8 mouse cellular contexts compared by ENCODE assay signal in genomic region chr13:23585029-23585441, GRCm38 (mm10). TPM values are rescaled to one million over a fixed set of nuclear protein-coding genes. Genes with fewer than 3 reads are reported as not detected.
DNase-seq lines count a peak whose midpoint lies in the region; ATAC-seq lines count a peak whose summit lies in the region.

No protein-coding gene starts in this region.

- no peaks in the 10 kb centered on the region for H3K9me3 ChIP-seq in embryonic facial prominence, embryonic 13.5 days
- no peaks in the 10 kb centered on the region for H3K9me3 ChIP-seq in kidney, embryonic 14.5 days (ENCODE audit: control insufficient read depth, low read length)
- no peaks in the 10 kb centered on the region for H3K9me3 ChIP-seq in liver, embryonic 12.5 days (replicated peaks)
- H3K9me3 ChIP-seq in stomach, embryonic 14.5 days (ENCODE audit: control insufficient read depth, low read depth, low read length): no peaks in the 10 kb centered on the region

- no peaks in the 10 kb centered on the region for H3K36me3 ChIP-seq in embryonic facial prominence, embryonic 13.5 days
- no peaks in the 10 kb centered on the region for H3K36me3 ChIP-seq in kidney, embryonic 14.5 days (ENCODE audit: control insufficient read depth, insufficient read depth, low read length)
- no peaks in the 10 kb centered on the region for H3K36me3 ChIP-seq in liver, embryonic 12.5 days
- no peaks in the 10 kb centered on the region for H3K36me3 ChIP-seq in stomach, embryonic 14.5 days (ENCODE audit: control insufficient read depth, insufficient read depth, low read length)

- ATAC-seq in embryonic facial prominence, embryonic 13.5 days (ENCODE audit: insufficient number of reproducible peaks, insufficient read depth, low FRiP score, low TSS enrichment, low read depth): no peak
- no peak for ATAC-seq in kidney, embryonic 14.5 days (ENCODE audit: low FRiP score, low TSS enrichment)
- peak; percentile 3 for ATAC-seq in liver, embryonic 12.5 days
- 0 out of 2 replicates have a peak, but pooled peaks have one; percentile 15 for ATAC-seq in stomach, embryonic 14.5 days (ENCODE audit: insufficient number of reproducible peaks, insufficient read depth, low FRiP score, low read depth)

- H3K4me1 ChIP-seq in embryonic facial prominence, embryonic 13.5 days: peaks cover 34% of the 10 kb centered on the region
- peaks cover 17% of the 10 kb centered on the region for H3K4me1 ChIP-seq in kidney, embryonic 14.5 days (ENCODE audit: control insufficient read depth, insufficient read depth, low read length)
- H3K4me1 ChIP-seq in liver, embryonic 12.5 days: peaks cover 50% of the 10 kb centered on the region
- H3K4me1 ChIP-seq in stomach, embryonic 14.5 days (ENCODE audit: control insufficient read depth, insufficient read depth, low read length): peaks cover 21% of the 10 kb centered on the region; the same call in 1 of the 2 replicates

- peak overlapping the region; percentile 98 for H3K27ac ChIP-seq in embryonic facial prominence, embryonic 13.5 days
- H3K27ac ChIP-seq in kidney, embryonic 14.5 days (ENCODE audit: low read depth, low read length): peak overlapping the region; percentile 93
- peak overlapping the region; percentile 100 for H3K27ac ChIP-seq in liver, embryonic 12.5 days
- H3K27ac ChIP-seq in stomach, embryonic 14.5 days (ENCODE audit: low read length): peak overlapping the region; percentile 96

- under 1% methylated on average over 21 of the region's 21 CpGs for WGBS in embryonic facial prominence, embryonic 13.5 days
- under 1% methylated on average over 21 of the region's 21 CpGs for WGBS in kidney, embryonic 14.5 days
- WGBS in liver, embryonic 12.5 days (ENCODE audit: insufficient replicate concordance): 0% methylated on average over 21 of the region's 21 CpGs
- WGBS in stomach, embryonic 14.5 days: under 1% methylated on average over 21 of the region's 21 CpGs

- peak overlapping the region; percentile 50 for H3K4me3 ChIP-seq in embryonic facial prominence, embryonic 13.5 days
- H3K4me3 ChIP-seq in kidney, embryonic 14.5 days (ENCODE audit: low read length): peak overlapping the region; percentile 44
- peak overlapping the region; percentile 61 for H3K4me3 ChIP-seq in liver, embryonic 12.5 days
- H3K4me3 ChIP-seq in stomach, embryonic 14.5 days (ENCODE audit: low read depth, low read length): peak overlapping the region; percentile 38

- H3K27me3 ChIP-seq in embryonic facial prominence, embryonic 13.5 days: no peaks in the 10 kb centered on the region
- no peaks in the 10 kb centered on the region for H3K27me3 ChIP-seq in kidney, embryonic 14.5 days (ENCODE audit: control insufficient read depth, insufficient read depth, low read length)
- H3K27me3 ChIP-seq in liver, embryonic 12.5 days (replicated peaks): no peaks in the 10 kb centered on the region
- H3K27me3 ChIP-seq in stomach, embryonic 14.5 days (ENCODE audit: control insufficient read depth, insufficient read depth, low read length): no peaks in the 10 kb centered on the region

- H3K4me2 ChIP-seq in embryonic facial prominence, embryonic 13.5 days: peak overlapping the region; percentile 84
- peak overlapping the region; percentile 60 for H3K4me2 ChIP-seq in kidney, embryonic 14.5 days (replicated peaks; ENCODE audit: low read depth, low read length)
- peak overlapping the region; percentile 78 for H3K4me2 ChIP-seq in liver, embryonic 12.5 days
- H3K4me2 ChIP-seq in stomach, embryonic 14.5 days (replicated peaks; ENCODE audit: low read depth, low read length): peak overlapping the region; percentile 69

- peak; percentile 52 for DNase-seq in cerebellum, adult 9-11 months
- DNase-seq in cerebellum, adult 11 months: no peak
- peak; percentile 69 to 75 for DNase-seq in heart, adult 9 months (ENCODE audit: low spot score in 2 of 2)
- peak; percentile 87 for DNase-seq in naive thymus-derived CD4-positive, alpha-beta T cell, adult 2 months (ENCODE audit: low read depth)

- peak overlapping the region; percentile 78 for H3K9ac ChIP-seq in embryonic facial prominence, embryonic 13.5 days
- H3K9ac ChIP-seq in kidney, embryonic 14.5 days (ENCODE audit: low read depth, low read length): peak overlapping the region; percentile 71
- H3K9ac ChIP-seq in liver, embryonic 12.5 days: peak overlapping the region; percentile 86
- peak overlapping the region; percentile 60 for H3K9ac ChIP-seq in stomach, embryonic 14.5 days (replicated peaks; ENCODE audit: low read depth, low read length)

RNA-seq across cellular contexts. Expression of gene Hist1h4d, which starts 3.6 kb away (rescaled TPM):
- 141 and 160 TPM in 2 replicates for polyA plus RNA-seq in embryonic facial prominence, embryonic 13.5 days (2015; fragmentation: Nextera tagmentation; extraction: Ambion mirVana)
- 113 and 136 TPM in 2 replicates for polyA plus RNA-seq in kidney, embryonic 14.5 days (2014; fragmentation: Nextera tagmentation; extraction: Ambion mirVana)
- 128 and 134 TPM in 2 replicates for polyA plus RNA-seq in liver, embryonic 12.5 days (2016; fragmentation: Nextera tagmentation; extraction: Ambion mirVana)
- 99.6 and 119 TPM in 2 replicates for polyA plus RNA-seq in stomach, embryonic 14.5 days (2014; fragmentation: Nextera tagmentation; extraction: Ambion mirVana)

RNA-seq across cellular contexts. Expression of gene Hist1h3d, which starts 9.5 kb away (rescaled TPM):
- 7.6 and 8.4 TPM in 2 replicates for polyA plus RNA-seq in embryonic facial prominence, embryonic 13.5 days (2015; fragmentation: Nextera tagmentation; extraction: Ambion mirVana)
- 12.0 and 14.7 TPM in 2 replicates for polyA plus RNA-seq in kidney, embryonic 14.5 days (2014; fragmentation: Nextera tagmentation; extraction: Ambion mirVana)
- 5.3 and 6.2 TPM in 2 replicates for polyA plus RNA-seq in liver, embryonic 12.5 days (2016; fragmentation: Nextera tagmentation; extraction: Ambion mirVana)
- 11.2 and 16.2 TPM in 2 replicates for polyA plus RNA-seq in stomach, embryonic 14.5 days (2014; fragmentation: Nextera tagmentation; extraction: Ambion mirVana)

RNA-seq across cellular contexts. Expression of gene Hist1h2ad, which starts 10.9 kb away (rescaled TPM):
- 1.7 and 3.1 TPM in 2 replicates for polyA plus RNA-seq in embryonic facial prominence, embryonic 13.5 days (2015; fragmentation: Nextera tagmentation; extraction: Ambion mirVana)
- polyA plus RNA-seq in kidney, embryonic 14.5 days (2014; fragmentation: Nextera tagmentation; extraction: Ambion mirVana): 2.9 and 5.3 TPM in 2 replicates
- 1.2 and 3.1 TPM in 2 replicates for polyA plus RNA-seq in liver, embryonic 12.5 days (2016; fragmentation: Nextera tagmentation; extraction: Ambion mirVana)
- 4.1 and 6.2 TPM in 2 replicates for polyA plus RNA-seq in stomach, embryonic 14.5 days (2014; fragmentation: Nextera tagmentation; extraction: Ambion mirVana)

RNA-seq across cellular contexts. Expression of gene Hist1h2bf, which starts 11.0 kb away (rescaled TPM):
- polyA plus RNA-seq in embryonic facial prominence, embryonic 13.5 days (2015; fragmentation: Nextera tagmentation; extraction: Ambion mirVana): 12.2 and 13.4 TPM in 2 replicates
- polyA plus RNA-seq in kidney, embryonic 14.5 days (2014; fragmentation: Nextera tagmentation; extraction: Ambion mirVana): 6.7 and 10.8 TPM in 2 replicates
- 7.1 and 9.9 TPM in 2 replicates for polyA plus RNA-seq in liver, embryonic 12.5 days (2016; fragmentation: Nextera tagmentation; extraction: Ambion mirVana)
- 7.1 and 7.3 TPM in 2 replicates for polyA plus RNA-seq in stomach, embryonic 14.5 days (2014; fragmentation: Nextera tagmentation; extraction: Ambion mirVana)

RNA-seq across cellular contexts. Expression of gene Hist1h2bg, which starts 13.8 kb away (rescaled TPM):
- 7.5 and 10.6 TPM in 2 replicates for polyA plus RNA-seq in embryonic facial prominence, embryonic 13.5 days (2015; fragmentation: Nextera tagmentation; extraction: Ambion mirVana)
- 7.9 and 12.9 TPM in 2 replicates for polyA plus RNA-seq in kidney, embryonic 14.5 days (2014; fragmentation: Nextera tagmentation; extraction: Ambion mirVana)
- polyA plus RNA-seq in liver, embryonic 12.5 days (2016; fragmentation: Nextera tagmentation; extraction: Ambion mirVana): 10.7 and 14.4 TPM in 2 replicates
- polyA plus RNA-seq in stomach, embryonic 14.5 days (2014; fragmentation: Nextera tagmentation; extraction: Ambion mirVana): 11.0 and 12.6 TPM in 2 replicates

Comparison
In these comparisons a context has a peak if more than half of its experiments do, and no peak if none do; other contexts are left out.
1. ATAC-seq: peak in liver, embryonic 12.5 days (single experiment) and stomach, embryonic 14.5 days (single experiment); none in embryonic facial prominence, embryonic 13.5 days (single experiment) and kidney, embryonic 14.5 days (single experiment).
2. Peak in every context shown above with its lines, with median percentiles within 50 percentile points of each other: H3K27ac ChIP-seq, H3K4me2 ChIP-seq, H3K4me3 ChIP-seq and H3K9ac ChIP-seq.